Mouse (Mus musculus) olfactory bulb, adult 2 months (tissue): ENCODE data around the gene Pex19. TPM values are rescaled to one million over a fixed set of nuclear protein-coding genes. Genes with fewer than 3 reads are reported as not detected.

Experiments
- H3K27ac ChIP-seq: fragments of 200-500 bp; 2 replicates; pipeline ENCODE4 v1.5.1; 2012; ENCODE audit warnings: low read depth, low read length; ENCODE audit not compliant: insufficient read depth
- H3K4me1 ChIP-seq: fragments of 200-500 bp; 2 replicates; pipeline ENCODE4 v1.6.1; 2012; ENCODE audit warnings: low read length; ENCODE audit not compliant: control insufficient read depth, insufficient read depth
- H3K4me3 ChIP-seq: fragments of 200-500 bp; 2 replicates; pipeline ENCODE4 v1.5.1; 2012; ENCODE audit warnings: mild to moderate bottlenecking, low read depth, low read length, moderate library complexity; ENCODE audit not compliant: insufficient read depth
- CTCF ChIP-seq: fragments of 200-500 bp; IDR thresholded peaks from 2 replicates; pipeline ENCODE4 v1.5.1; 2012; ENCODE audit warnings: low read depth, mild to moderate bottlenecking, low read length, moderate library complexity; ENCODE audit not compliant: insufficient read depth
- POLR2A ChIP-seq: fragments of 200-500 bp; IDR thresholded peaks from 2 replicates; pipeline ENCODE4 v1.6.1; 2012; ENCODE audit warnings: mild to moderate bottlenecking, low read depth, low read length, moderate library complexity; ENCODE audit not compliant: insufficient read depth
- WGBS: fragments of 180-500 bp; shearing (Covaris S2); methylation state at CpG from one replicate; pipeline ENCODE4 v1.1.7; 2018; 5-methylcytosine and 5-hydroxymethylcytosine counted together
- polyA plus RNA-seq: library from polyadenylated mRNA; stranded (reverse); fragments of >200 nt; gene quantifications from 2 replicates; pipeline ENCODE4 v1.2.4, GENCODE M21; 2012; ENCODE audit warnings: low replicate concordance; ENCODE audit not compliant: missing spikeins, insufficient read depth, insufficient read length

Gene Pex19
- polyA plus RNA-seq: 478 TPM in 1 of 2 replicates, not detected in the other

DNA sequence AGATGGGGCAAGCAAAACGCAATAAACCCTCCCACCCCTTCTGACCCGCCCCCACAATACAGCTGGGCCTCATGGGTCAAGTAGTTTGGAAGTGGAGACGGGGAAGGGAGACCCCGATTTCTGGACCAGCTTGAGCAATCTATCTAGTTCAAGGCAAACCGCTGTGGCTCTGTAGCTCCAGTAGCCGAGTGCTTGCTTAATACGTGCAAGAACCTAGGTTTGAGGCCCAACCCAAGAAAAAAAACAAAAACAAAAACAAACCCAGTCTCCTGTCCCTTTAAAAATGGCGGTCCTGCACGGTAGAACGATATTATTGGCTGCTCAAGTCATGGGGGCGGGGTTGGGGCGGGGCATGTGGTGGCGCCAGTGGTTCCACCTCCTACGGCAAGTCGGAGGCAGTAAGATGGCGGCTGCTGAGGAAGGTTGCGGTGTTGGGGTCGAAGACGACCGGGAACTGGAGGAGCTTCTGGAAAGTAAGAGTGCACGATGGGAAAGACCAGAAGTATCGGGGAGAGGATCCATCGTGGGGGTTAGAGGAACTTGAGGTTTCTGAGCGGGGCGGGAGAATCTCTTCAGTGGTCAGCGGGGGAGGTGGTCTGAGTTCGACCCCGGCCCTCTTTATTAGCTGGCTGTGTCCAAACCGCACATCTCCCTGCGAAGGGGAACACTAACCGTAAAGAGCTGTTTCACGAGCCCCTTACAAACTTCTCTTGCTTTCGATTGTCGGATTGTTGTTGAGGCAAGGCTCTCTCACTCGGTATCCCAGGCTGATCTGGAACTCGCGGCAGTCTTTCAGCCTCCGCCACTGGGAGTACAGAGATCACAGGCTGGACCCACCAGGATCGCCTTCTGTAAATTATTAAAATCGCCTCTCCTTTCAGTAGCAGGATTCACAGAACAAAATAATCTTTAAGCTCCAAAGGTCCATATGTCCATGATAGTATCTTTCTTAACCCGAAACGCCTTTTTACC lies at the start of gene Pex19:
TSS of gene Pex19 (plus strand) at position 380 of the 972 bp plus-strand sequence.
- peak within 1 kb of the TSS; percentile 57 for H3K4me3 ChIP-seq

DNA sequence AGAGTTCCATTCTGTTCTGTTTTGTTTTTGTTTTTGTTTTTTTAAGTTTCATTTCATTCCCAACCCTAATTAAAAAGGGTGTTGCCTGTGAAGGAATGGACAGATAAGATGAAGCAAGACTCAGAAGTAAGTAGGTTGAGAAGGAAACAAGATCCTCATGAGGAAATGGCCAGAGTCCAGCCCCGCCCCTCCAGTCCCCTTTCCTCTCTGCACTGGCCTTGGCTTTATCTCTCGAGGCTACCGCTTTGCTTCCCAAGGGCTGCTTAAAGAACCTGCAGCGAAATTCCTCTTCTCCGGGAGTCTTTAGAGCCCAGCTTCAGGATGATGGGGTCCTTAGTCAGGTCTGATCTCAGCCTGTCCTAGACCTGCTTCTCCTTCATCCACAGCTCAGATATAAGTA lies 48.6 kb upstream of the Pex19 start:
- Histone ChIP-seq H3K4me1 (no peaks in the 10 kb centered on the region), H3K27ac (no peak overlapping the region), H3K4me3 (no peak overlapping the region)
- no peak for TF ChIP-seq CTCF
- TF ChIP-seq POLR2A: no peak
- 79% methylated on average over 5 of the region's 5 CpGs for WGBS

More for the DNA sequence above, at the start of gene Pex19:
- TF ChIP-seq POLR2A (peak; percentile 54; the same call in 1 of the 2 replicates), CTCF (no peak)
- Histone ChIP-seq H3K27ac (no peak within 1 kb of the TSS), H3K4me1 (peaks cover 7% of the 10 kb centered on the region)
- under 1% methylated on average over 42 of the region's 42 CpGs for WGBS

DNA sequence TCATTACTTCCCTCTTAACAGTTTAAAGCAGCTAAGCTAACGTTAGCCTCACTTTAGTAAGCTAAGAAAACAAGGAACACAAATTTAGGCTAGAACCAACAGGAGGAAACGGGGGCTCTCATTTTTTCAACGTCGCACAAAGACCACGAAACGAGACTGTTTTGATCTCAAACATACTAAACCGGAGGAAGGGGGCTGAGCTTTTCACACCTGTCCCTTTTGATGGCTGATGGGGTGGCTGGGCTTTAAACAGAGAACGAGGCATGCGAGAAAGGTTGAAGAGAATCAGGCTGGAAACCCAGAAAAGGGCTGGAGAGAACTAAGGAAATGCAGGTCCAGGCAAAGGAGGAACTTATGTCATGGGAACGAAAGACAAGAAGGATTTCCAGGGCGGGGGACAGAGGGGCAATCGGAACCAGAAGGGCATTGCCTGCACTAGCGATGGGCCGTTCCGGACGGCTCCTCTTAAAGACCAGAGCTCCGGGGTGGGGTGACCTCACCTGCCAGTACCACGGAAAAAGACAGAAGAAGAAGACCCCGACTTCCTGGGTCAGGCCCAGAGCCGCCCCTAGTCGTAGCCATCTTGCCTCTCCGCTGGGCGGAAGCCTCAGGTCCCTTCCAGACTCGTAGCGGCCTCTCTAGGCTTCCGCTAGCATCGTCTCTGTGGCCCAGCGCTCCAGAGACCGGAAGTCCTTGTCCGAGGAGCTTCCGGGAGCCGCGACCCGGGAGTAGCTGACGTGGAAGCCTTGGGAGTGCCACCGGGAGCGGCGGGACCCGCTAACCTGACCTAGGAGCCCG lies 44.3 kb upstream of the Pex19 start, which contains the start of the genes Copa and Ncstn:
TSS of gene Copa (plus strand) at position 429 of the 798 bp plus-strand sequence.
TSS of gene Ncstn (minus strand) at position 695 of the 798 bp plus-strand sequence.
- under 1% methylated on average over 40 of the region's 40 CpGs for WGBS
- H3K4me1 ChIP-seq: peaks cover 4% of the 10 kb centered on the region; the same call in 1 of the 2 replicates
- TF ChIP-seq CTCF (peak; percentile 7; the same call in 1 of the 2 replicates), POLR2A (0 out of 2 replicates have a peak, but pooled peaks have one; percentile 44)
- H3K27ac ChIP-seq: peak within 1 kb of the TSS; percentile 91
- peak within 1 kb of the TSS; percentile 84 for H3K4me3 ChIP-seq

DNA sequence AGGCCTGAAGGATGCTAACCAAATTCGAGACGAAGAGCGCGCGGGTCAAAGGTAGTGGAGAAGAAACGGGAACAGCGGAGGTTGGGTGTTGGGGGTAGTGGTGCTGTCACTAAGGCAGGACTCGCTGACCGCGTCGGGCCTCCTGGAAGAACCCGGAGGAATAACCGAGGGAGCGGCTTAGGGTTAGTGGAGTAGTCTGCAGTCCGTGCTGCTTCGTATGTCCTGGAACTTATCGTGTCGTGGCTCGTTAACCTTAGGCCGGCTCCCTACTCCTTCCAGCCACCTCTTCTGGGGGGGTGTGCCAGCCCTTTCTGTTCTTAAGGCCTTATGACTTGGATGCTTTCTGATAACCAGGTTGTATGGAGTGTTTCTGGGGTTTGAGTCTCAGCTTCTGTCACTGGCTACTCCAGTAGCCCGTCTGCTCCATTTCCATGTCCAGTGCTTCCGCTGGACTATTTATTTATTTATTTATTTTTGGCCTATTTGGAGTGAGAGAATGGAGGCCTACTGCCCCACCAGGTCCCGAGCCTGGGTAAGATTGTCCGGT lies 43.6 kb upstream of the Pex19 start:
- TF ChIP-seq CTCF (no peak), POLR2A (no peak)
- 1% methylated on average over 24 of the region's 24 CpGs for WGBS
- H3K27ac ChIP-seq: no peak overlapping the region
- H3K4me3 ChIP-seq: peak overlapping the region; percentile 84
- peaks cover 4% of the 10 kb centered on the region; the same call in 1 of the 2 replicates for H3K4me1 ChIP-seq

DNA sequence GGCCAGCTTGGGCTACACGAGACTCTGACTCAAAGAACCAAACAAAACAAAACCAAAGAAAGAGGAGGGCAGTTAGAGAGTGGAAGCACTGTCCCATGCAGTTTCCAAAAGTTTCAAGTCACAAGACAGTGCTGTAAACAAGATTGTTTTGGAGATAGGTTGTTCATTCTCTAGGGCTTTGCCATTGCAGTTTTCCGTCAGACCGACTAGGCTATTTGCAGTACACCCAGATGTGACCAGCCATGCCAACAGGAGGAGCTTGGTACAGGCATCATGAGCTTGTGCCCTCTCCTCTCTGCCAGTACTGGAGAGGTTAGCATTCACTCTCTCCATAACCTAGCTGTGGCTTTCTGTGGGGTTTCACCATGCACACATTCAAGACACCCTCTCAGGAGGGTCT lies 33.0 kb upstream of the Pex19 start:
- Histone ChIP-seq H3K27ac (no peak overlapping the region), H3K4me1 (no peaks in the 10 kb centered on the region), H3K4me3 (no peak overlapping the region)
- WGBS: 31% methylated on average over 3 of the region's 3 CpGs
- TF ChIP-seq POLR2A: no peak
- no peak for TF ChIP-seq CTCF

DNA sequence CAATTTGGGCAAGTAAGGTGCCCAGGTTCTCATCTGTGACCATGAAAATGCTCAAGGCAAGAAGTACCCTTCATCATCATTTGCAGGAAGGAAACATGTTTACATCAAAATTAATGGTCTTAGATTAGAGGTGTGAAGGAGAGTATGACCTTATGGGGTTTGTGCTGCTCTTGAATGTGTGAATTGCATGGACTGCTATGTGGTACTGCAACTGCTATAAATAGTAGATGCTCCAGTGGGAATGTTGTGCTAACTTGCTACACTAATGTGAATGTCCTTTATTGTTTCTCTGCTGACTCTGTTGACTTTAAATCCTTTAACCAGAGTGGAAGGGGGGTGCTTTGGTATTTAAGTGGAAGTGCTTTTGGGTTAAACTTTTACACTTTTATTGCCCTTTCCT lies 32.3 kb upstream of the Pex19 start:
- TF ChIP-seq POLR2A (no peak), CTCF (no peak)
- no peaks in the 10 kb centered on the region for H3K4me1 ChIP-seq
- no peak overlapping the region for H3K4me3 ChIP-seq
- H3K27ac ChIP-seq: no peak overlapping the region

DNA sequence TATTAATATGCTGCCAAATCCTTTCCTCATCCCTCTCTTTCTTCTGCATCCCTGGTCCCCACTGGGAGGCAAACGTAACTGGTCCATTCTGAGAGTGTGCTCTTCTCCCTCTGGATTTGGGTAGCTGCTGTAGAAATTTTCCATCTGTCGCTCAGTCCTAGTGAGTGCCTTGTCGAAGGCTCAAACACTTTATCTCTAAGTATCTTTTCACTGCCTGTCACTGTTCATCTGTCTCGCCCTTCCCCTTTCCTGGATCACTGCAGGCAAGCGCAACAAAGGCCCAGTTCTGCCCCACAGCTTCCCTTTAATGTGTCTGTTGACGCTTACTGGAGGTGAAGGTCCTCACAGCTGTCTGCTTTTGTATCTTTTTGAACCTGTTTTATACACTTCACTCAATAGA lies 31.4 kb upstream of the Pex19 start:
- Histone ChIP-seq H3K4me3 (no peak overlapping the region), H3K27ac (no peak overlapping the region), H3K4me1 (no peaks in the 10 kb centered on the region)
- TF ChIP-seq CTCF (no peak), POLR2A (no peak)
- WGBS: 71% methylated on average over 6 of the region's 6 CpGs

DNA sequence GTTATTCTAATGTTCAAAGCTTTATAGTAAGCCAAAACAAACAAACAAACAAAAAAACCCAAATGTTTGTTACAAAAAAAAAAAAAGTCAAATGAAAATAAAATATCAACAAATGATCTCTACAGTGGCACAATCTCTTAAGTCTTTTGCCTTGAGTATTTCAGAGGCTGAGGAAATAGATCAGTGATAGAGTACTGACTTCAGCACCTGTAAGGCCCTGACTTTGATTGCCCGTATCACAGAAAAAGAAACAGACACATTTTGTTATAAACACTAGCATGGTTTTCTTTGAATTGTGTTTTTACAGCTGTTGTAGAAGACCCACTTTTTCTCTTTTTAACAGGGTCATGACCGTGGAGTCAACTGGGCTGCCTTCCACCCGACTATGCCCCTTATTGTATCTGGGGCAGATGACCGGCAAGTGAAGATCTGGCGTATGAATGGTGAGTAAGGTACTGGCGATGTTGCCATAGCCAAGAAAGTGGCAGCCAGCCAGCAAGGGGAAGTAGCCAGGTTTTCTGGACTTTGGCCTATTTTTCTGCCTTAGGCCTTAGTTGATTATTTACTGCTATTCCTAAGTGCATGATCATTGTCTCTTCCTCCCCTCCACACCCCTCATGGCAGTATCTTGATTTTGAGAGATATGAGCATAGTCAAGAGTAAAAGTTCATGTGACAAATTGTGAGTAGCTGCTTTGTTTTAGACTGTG lies 27.1 kb upstream of the Pex19 start:
- 47% methylated on average over 6 of the region's 6 CpGs for WGBS
- no peak overlapping the region for H3K4me3 ChIP-seq
- TF ChIP-seq POLR2A: no peak
- no peak for TF ChIP-seq CTCF
- no peaks in the 10 kb centered on the region for H3K4me1 ChIP-seq
- H3K27ac ChIP-seq: no peak overlapping the region
